Mouse (Mus musculus) embryonic fibroblast, embryonic 13.5 days (primary cell): ENCODE measurements around the gene Slc5a11.

Experiments used
- CTCF ChIP-seq: IDR thresholded peaks from 2 replicates; pipeline ENCODE4 v1.5.1; 2011; ENCODE audit warnings: mild to moderate bottlenecking, control low read depth, low read length, moderate library complexity, borderline replicate concordance; ENCODE audit not compliant: insufficient read depth
- POLR2A ChIP-seq: IDR thresholded peaks from 2 replicates; pipeline ENCODE4 v1.6.1; 2011; ENCODE audit warnings: low read depth, mild to moderate bottlenecking, control low read depth, low read length, moderate library complexity

- TF ChIP-seq POLR2A (no peak), CTCF (no peak)
Measured at GRCm38 (mm10) chr7:123276568-123276967, 62.0 kb downstream of the Slc5a11 start.
